Mouse (Mus musculus): ENCODE measurements around the gene Gpr84.

GRCm38 (mm10) chr15:103297313-103297712 is 13.1 kb downstream of the Gpr84 start:
- no peak for TF ChIP-seq MAX (IDR thresholded peaks at IDR 0.05; ENCODE audit: low read depth)
- TF ChIP-seq TCF3 (IDR thresholded peaks at IDR 0.05; ENCODE audit: insufficient read length, low read depth), result no peak
- no peak for TF ChIP-seq POLR2AphosphoS2 (IDR thresholded peaks at IDR 0.05; ENCODE audit: insufficient read length, low read depth)
- TF ChIP-seq POLR2A (IDR thresholded peaks at IDR 0.05; ENCODE audit: insufficient read length, low read depth), result no peak
- no peak for TF ChIP-seq MYOG (IDR thresholded peaks at IDR 0.05; ENCODE audit: control insufficient read depth in 1 of 3, insufficient read depth in 1 of 3, insufficient read length in 2 of 3, low read depth in 2 of 3)
- TF ChIP-seq CEBPB (IDR thresholded peaks at IDR 0.05; ENCODE audit: insufficient read depth, poor library complexity, severe bottlenecking), result no peak
- no peak for TF ChIP-seq TCF12 (IDR thresholded peaks at IDR 0.05; ENCODE audit: insufficient read depth, poor library complexity, severe bottlenecking)
